Mouse (Mus musculus): ENCODE measurements around the gene Zfp748. TPM values are rescaled to one million over a fixed set of nuclear protein-coding genes. Genes with fewer than 3 reads are reported as not detected.
A peak's percentile ranks its signal among the peaks of the same experiment; 100 is the strongest.

The Zfp748 gene
- total and polyA plus RNA-seq, 2 experiments from 2014 or later, result 7.1 to 22.5 TPM

GRCm38 (mm10) chr13:67525753-67526410 is 27.7 kb downstream of the Zfp748 start, which contains the start of the genes Gm26965 and Zfp87:
TSS of gene Gm26965 (minus strand) at chr13:67526151.
TSS of gene Zfp87 (minus strand) at chr13:67526177.
- H3K27me3 ChIP-seq (ENCODE audit: insufficient read depth, low read length), result no peaks in the 10 kb centered on the region
- H3K4me2 ChIP-seq (ENCODE audit: low read depth, low read length, poor library complexity, severe bottlenecking), result peak within 1 kb of the TSS; percentile 88
- 0 out of 2 replicates have a peak, but pooled peaks have one; percentile 10 for TF ChIP-seq CTCF (IDR thresholded peaks at IDR 0.05)
- peak within 1 kb of the TSS; percentile 86 for H3K9ac ChIP-seq (replicated peaks; ENCODE audit: low read length, poor library complexity, severe bottlenecking)
- peak within 1 kb of the TSS; percentile 90 for H3K4me3 ChIP-seq (ENCODE audit: low read depth, low read length)
- H3K36me3 ChIP-seq (ENCODE audit: insufficient read depth, low read length), result peaks cover 2% of the 10 kb centered on the region; the same call in 1 of the 2 replicates
- under 1% methylated on average over 27 of the region's 27 CpGs for WGBS
- peaks cover 10% of the 10 kb centered on the region for H3K4me1 ChIP-seq (ENCODE audit: insufficient read depth, low read length)
- no peaks in the 10 kb centered on the region for H3K9me3 ChIP-seq (ENCODE audit: low read length)
- peak; percentile 99 for ATAC-seq (ENCODE audit: low FRiP score)
- H3K27ac ChIP-seq (ENCODE audit: low read depth, low read length), result peak within 1 kb of the TSS; percentile 74
- DNase-seq (ENCODE audit: low spot score), result peak; percentile 97

DNA sequence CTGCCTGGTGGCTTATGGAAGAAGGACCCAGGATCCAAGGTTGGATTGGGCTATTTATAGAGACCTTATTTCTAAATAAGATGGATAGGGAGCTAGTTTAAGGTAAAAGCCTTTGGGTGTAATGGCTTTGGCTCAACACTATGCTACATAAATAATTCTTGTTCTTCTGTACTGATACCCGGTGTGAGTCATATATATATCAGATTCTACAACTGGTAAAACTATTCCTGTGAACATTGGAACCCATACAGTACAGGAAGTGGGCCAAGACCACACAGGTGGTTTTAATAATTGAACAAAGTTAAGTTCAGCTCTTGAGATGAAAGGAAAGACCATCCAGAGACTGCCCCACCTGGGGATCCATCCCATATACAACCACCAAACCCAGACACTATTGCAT is 52.7 kb downstream of the Zfp748 start:
- peaks cover 5% of the 10 kb centered on the region for H3K4me1 ChIP-seq (ENCODE audit: insufficient read depth, low read length)
- no peaks in the 10 kb centered on the region for H3K9me3 ChIP-seq (ENCODE audit: low read length)
- H3K27me3 ChIP-seq (ENCODE audit: insufficient read depth, low read length), result no peaks in the 10 kb centered on the region
- no peaks in the 10 kb centered on the region for H3K36me3 ChIP-seq (ENCODE audit: insufficient read depth, low read length)
- 80% methylated on average over 1 of the region's 1 CpGs for WGBS
- H3K4me3 ChIP-seq (ENCODE audit: low read depth, low read length), result peak overlapping the region; percentile 77; the same call in 1 of the 2 replicates
- H3K4me2 ChIP-seq (ENCODE audit: low read depth, low read length, poor library complexity, severe bottlenecking), result no peak overlapping the region
- H3K9ac ChIP-seq (replicated peaks; ENCODE audit: low read length, poor library complexity, severe bottlenecking), result no peak overlapping the region
- ATAC-seq (ENCODE audit: low FRiP score) (peak; percentile 26; the same call in 1 of the 2 replicates), DNase-seq (ENCODE audit: low spot score) (no peak)
- 0 out of 2 replicates have a peak overlapping the region, but pooled peaks have one; percentile 34 for H3K27ac ChIP-seq (ENCODE audit: low read depth, low read length)
- no peak for TF ChIP-seq CTCF (IDR thresholded peaks at IDR 0.05)

DNA sequence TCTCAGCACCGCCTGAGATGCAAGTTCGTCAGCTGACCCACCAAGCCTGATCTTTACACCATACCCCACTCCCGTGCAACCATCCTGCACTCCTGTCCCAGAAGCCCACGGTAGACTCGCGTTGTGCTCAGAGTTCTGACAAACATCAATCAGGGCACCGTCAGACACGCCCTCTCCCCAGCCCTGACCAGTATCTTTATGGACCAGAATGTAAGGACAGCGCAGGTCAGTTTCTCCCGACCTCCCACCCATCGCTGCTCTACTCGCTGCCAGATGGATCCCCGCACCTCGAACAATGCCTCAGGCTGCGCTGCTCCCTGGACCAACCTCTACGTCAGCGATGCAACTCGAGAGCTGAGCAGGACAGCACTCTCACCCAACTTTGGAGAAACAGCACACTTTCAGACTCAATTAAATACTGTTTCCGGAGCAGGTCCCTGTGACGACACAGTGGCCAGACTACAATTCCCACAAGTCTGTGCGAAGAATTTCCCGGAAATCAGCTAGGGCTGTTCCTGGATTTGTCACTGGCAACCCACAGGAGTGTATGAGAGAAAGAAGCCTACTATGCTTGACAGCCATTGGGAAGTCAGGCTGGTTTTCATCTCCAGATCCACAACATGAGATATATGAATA is 53.4 kb downstream of the Zfp748 start, which contains the start of gene Zfp58:
Gene Zfp58 (minus strand): TSS at position 472 of the 636 bp plus-strand sequence.
- Histone ChIP-seq H3K9ac (replicated peaks; ENCODE audit: low read length, poor library complexity, severe bottlenecking) (peak within 1 kb of the TSS; percentile 66), H3K27ac (ENCODE audit: low read depth, low read length) (peak within 1 kb of the TSS; percentile 34; the same call in 1 of the 2 replicates), H3K36me3 (ENCODE audit: insufficient read depth, low read length) (peaks cover 1% of the 10 kb centered on the region; the same call in 1 of the 2 replicates), H3K27me3 (ENCODE audit: insufficient read depth, low read length) (no peaks in the 10 kb centered on the region), H3K9me3 (ENCODE audit: low read length) (no peaks in the 10 kb centered on the region), H3K4me3 (ENCODE audit: low read depth, low read length) (peak within 1 kb of the TSS; percentile 77), H3K4me2 (ENCODE audit: low read depth, low read length, poor library complexity, severe bottlenecking) (peak within 1 kb of the TSS; percentile 73), H3K4me1 (ENCODE audit: insufficient read depth, low read length) (peaks cover 5% of the 10 kb centered on the region)
- DNase-seq (ENCODE audit: low spot score) (peak; percentile 94), ATAC-seq (ENCODE audit: low FRiP score) (peak; percentile 97)
- WGBS, result 1% methylated on average over 22 of the region's 22 CpGs
- TF ChIP-seq CTCF (IDR thresholded peaks at IDR 0.05), result no peak

DNA sequence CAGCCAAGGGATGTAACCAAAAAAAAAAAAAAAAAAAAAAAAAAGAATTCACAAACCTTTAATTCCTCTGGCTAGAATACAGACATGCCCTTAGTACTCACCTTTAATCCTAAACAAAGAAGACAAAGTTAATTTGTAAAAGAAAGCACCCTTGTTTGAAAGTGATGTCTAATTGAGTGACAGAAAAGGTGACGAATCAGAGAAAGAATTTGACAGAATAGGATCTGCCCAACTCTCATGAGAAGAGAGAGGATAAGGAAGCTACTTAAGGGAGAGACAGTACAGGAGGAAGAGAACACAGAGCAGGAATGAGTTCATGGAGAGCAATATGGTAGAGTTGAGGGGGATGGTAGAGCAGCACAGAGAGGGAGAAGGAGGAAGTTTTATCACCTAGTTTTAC is 58.0 kb downstream of the Zfp748 start:
- ATAC-seq (ENCODE audit: low FRiP score), result no peak
- peaks cover 24% of the 10 kb centered on the region; the same call in 1 of the 2 replicates for H3K36me3 ChIP-seq (ENCODE audit: insufficient read depth, low read length)

More for the DNA sequence above, 58.0 kb downstream of the Zfp748 start:
- Histone ChIP-seq H3K4me1 (ENCODE audit: insufficient read depth, low read length) (peaks cover 5% of the 10 kb centered on the region), H3K27me3 (ENCODE audit: insufficient read depth, low read length) (no peaks in the 10 kb centered on the region), H3K27ac (ENCODE audit: low read depth, low read length) (no peak overlapping the region), H3K4me3 (ENCODE audit: low read depth, low read length) (no peak overlapping the region), H3K4me2 (ENCODE audit: low read depth, low read length, poor library complexity, severe bottlenecking) (no peak overlapping the region), H3K9ac (replicated peaks; ENCODE audit: low read length, poor library complexity, severe bottlenecking) (no peak overlapping the region), H3K9me3 (ENCODE audit: low read length) (no peaks in the 10 kb centered on the region; the same call in 1 of the 2 replicates)
- no peak for TF ChIP-seq CTCF (IDR thresholded peaks at IDR 0.05)
- 100% methylated on average over 1 of the region's 1 CpGs for WGBS
- no peak for DNase-seq (ENCODE audit: low spot score)

Other genes starting within 250 kb of the Zfp748 start
- 1.3 and 2.8 TPM in 2 replicates for gene Zfp457, start 247.3 kb downstream of the Zfp748 start, total RNA-seq (2014; rRNA removed)
- gene Zfp457, start 247.3 kb downstream of the Zfp748 start, polyA plus RNA-seq (2015; fragmentation: Nextera tagmentation; extraction: Ambion mirVana), result 0.44 and 0.49 TPM in 2 replicates
- gene Zfp595, start 221.3 kb downstream of the Zfp748 start, total RNA-seq (2014; rRNA removed), result 2.5 and 2.6 TPM in 2 replicates
- 0.48 and 0.60 TPM in 2 replicates for gene Zfp595, start 221.3 kb downstream of the Zfp748 start, polyA plus RNA-seq (2015; fragmentation: Nextera tagmentation; extraction: Ambion mirVana)
- not detected in 2 replicates for gene Gm28044, start 193.3 kb downstream of the Zfp748 start, total RNA-seq (2014; rRNA removed)
- not detected in 2 replicates for gene Gm28044, start 193.3 kb downstream of the Zfp748 start, polyA plus RNA-seq (2015; fragmentation: Nextera tagmentation; extraction: Ambion mirVana)
- 0.71 and 1.3 TPM in 2 replicates for gene Zfp953, start 193.2 kb downstream of the Zfp748 start, total RNA-seq (2014; rRNA removed)
- 0.13 and 0.22 TPM in 2 replicates for gene Zfp953, start 193.2 kb downstream of the Zfp748 start, polyA plus RNA-seq (2015; fragmentation: Nextera tagmentation; extraction: Ambion mirVana)
- 2.9 TPM in 1 of 2 replicates, not detected in the other for gene Gm28041, start 178.1 kb downstream of the Zfp748 start, total RNA-seq (2014; rRNA removed)
- gene Gm28041, start 178.1 kb downstream of the Zfp748 start, polyA plus RNA-seq (2015; fragmentation: Nextera tagmentation; extraction: Ambion mirVana), result not detected in 2 replicates
- gene Zfp456, start 178.0 kb downstream of the Zfp748 start, total RNA-seq (2014; rRNA removed), result 0.94 and 1.2 TPM in 2 replicates
- gene Zfp456, start 178.0 kb downstream of the Zfp748 start, polyA plus RNA-seq (2015; fragmentation: Nextera tagmentation; extraction: Ambion mirVana), result 0.13 and 0.19 TPM in 2 replicates
- 1.7 and 2.5 TPM in 2 replicates for gene Zfp429, start 154.0 kb downstream of the Zfp748 start, total RNA-seq (2014; rRNA removed)
- 0.89 and 1.1 TPM in 2 replicates for gene Zfp429, start 154.0 kb downstream of the Zfp748 start, polyA plus RNA-seq (2015; fragmentation: Nextera tagmentation; extraction: Ambion mirVana)
- gene Zfp459, start 132.4 kb downstream of the Zfp748 start, total RNA-seq (2014; rRNA removed), result 1.3 and 6.0 TPM in 2 replicates
- 1.2 and 1.3 TPM in 2 replicates for gene Zfp459, start 132.4 kb downstream of the Zfp748 start, polyA plus RNA-seq (2015; fragmentation: Nextera tagmentation; extraction: Ambion mirVana)
- gene Zfp874a, start 102.2 kb downstream of the Zfp748 start, total RNA-seq (2014; rRNA removed), result 4.7 and 6.4 TPM in 2 replicates
- gene Zfp874a, start 102.2 kb downstream of the Zfp748 start, polyA plus RNA-seq (2015; fragmentation: Nextera tagmentation; extraction: Ambion mirVana), result 3.9 and 4.4 TPM in 2 replicates
- 6.3 and 12.0 TPM in 2 replicates for gene Zfp874b, start 69.6 kb downstream of the Zfp748 start, total RNA-seq (2014; rRNA removed)
- 2.3 and 2.5 TPM in 2 replicates for gene Zfp874b, start 69.6 kb downstream of the Zfp748 start, polyA plus RNA-seq (2015; fragmentation: Nextera tagmentation; extraction: Ambion mirVana)
- 3.8 and 6.5 TPM in 2 replicates for gene Zfp58, start 53.3 kb downstream of the Zfp748 start, total RNA-seq (2014; rRNA removed)
- gene Zfp58, start 53.3 kb downstream of the Zfp748 start, polyA plus RNA-seq (2015; fragmentation: Nextera tagmentation; extraction: Ambion mirVana), result 4.1 and 4.4 TPM in 2 replicates
- gene Gm26965, start 27.7 kb downstream of the Zfp748 start, total RNA-seq (2014; rRNA removed), result 0.27 TPM in 1 of 2 replicates, not detected in the other
- gene Gm26965, start 27.7 kb downstream of the Zfp748 start, polyA plus RNA-seq (2015; fragmentation: Nextera tagmentation; extraction: Ambion mirVana), result 0.20 TPM in 1 of 2 replicates, not detected in the other
- gene Zfp87, start 27.7 kb downstream of the Zfp748 start, total RNA-seq (2014; rRNA removed), result 35.8 and 36.8 TPM in 2 replicates
- 26.2 and 31.9 TPM in 2 replicates for gene Zfp87, start 27.7 kb downstream of the Zfp748 start, polyA plus RNA-seq (2015; fragmentation: Nextera tagmentation; extraction: Ambion mirVana)
- gene Zfp729b, start 55.9 kb upstream of the Zfp748 start, total RNA-seq (2014; rRNA removed), result 9.4 and 11.6 TPM in 2 replicates
- gene Zfp729b, start 55.9 kb upstream of the Zfp748 start, polyA plus RNA-seq (2015; fragmentation: Nextera tagmentation; extraction: Ambion mirVana), result 3.4 and 4.1 TPM in 2 replicates
- not detected in 2 replicates for gene Gm49345, start 83.9 kb upstream of the Zfp748 start, total RNA-seq (2014; rRNA removed)
- 1.5 and 1.9 TPM in 2 replicates for gene Gm49345, start 83.9 kb upstream of the Zfp748 start, polyA plus RNA-seq (2015; fragmentation: Nextera tagmentation; extraction: Ambion mirVana)
- 5.6 and 8.5 TPM in 2 replicates for gene Zfp729a, start 84.0 kb upstream of the Zfp748 start, total RNA-seq (2014; rRNA removed)
- 1.8 and 1.9 TPM in 2 replicates for gene Zfp729a, start 84.0 kb upstream of the Zfp748 start, polyA plus RNA-seq (2015; fragmentation: Nextera tagmentation; extraction: Ambion mirVana)
- gene Zfp738, start 133.2 kb upstream of the Zfp748 start, total RNA-seq (2014; rRNA removed), result 12.6 and 22.2 TPM in 2 replicates
- 7.9 and 10.5 TPM in 2 replicates for gene Zfp738, start 133.2 kb upstream of the Zfp748 start, polyA plus RNA-seq (2015; fragmentation: Nextera tagmentation; extraction: Ambion mirVana)
- 9.5 and 14.5 TPM in 2 replicates for gene Zfp65, start 175.3 kb upstream of the Zfp748 start, total RNA-seq (2014; rRNA removed)
- gene Zfp65, start 175.3 kb upstream of the Zfp748 start, polyA plus RNA-seq (2015; fragmentation: Nextera tagmentation; extraction: Ambion mirVana), result 4.4 TPM in 2 replicates
- gene Zfp85, start 201.4 kb upstream of the Zfp748 start, total RNA-seq (2014; rRNA removed), result 5.4 and 6.1 TPM in 2 replicates
- gene Zfp85, start 201.4 kb upstream of the Zfp748 start, polyA plus RNA-seq (2015; fragmentation: Nextera tagmentation; extraction: Ambion mirVana), result 3.6 and 4.0 TPM in 2 replicates
- 1.5 and 2.3 TPM in 2 replicates for gene Zfp493, start 225.9 kb upstream of the Zfp748 start, total RNA-seq (2014; rRNA removed)
- 1.3 and 2.0 TPM in 2 replicates for gene Zfp493, start 225.9 kb upstream of the Zfp748 start, polyA plus RNA-seq (2015; fragmentation: Nextera tagmentation; extraction: Ambion mirVana)

Data from midbrain, postnatal 0 days (tissue).